Mouse (Mus musculus): Measurements from ENCODE around the gene Pepd.

GRCm38 (mm10) chr7:35024426-35024825, 112.2 kb downstream of the Pepd start:
- no peak for TF ChIP-seq GATA1 (IDR thresholded peaks at IDR 0.05; ENCODE audit: low read length)
- no peak for TF ChIP-seq TAL1 (IDR thresholded peaks at IDR 0.05; ENCODE audit: low read length)
